Mouse (Mus musculus): ENCODE results near the gene Hspa1l. TPM values are rescaled to one million over a fixed set of nuclear protein-coding genes. Genes with fewer than 3 reads are reported as not detected.

Gene Hspa1l
- polyA plus RNA-seq, 1 experiment from 2014 or later, result 0.66 TPM

DNA sequence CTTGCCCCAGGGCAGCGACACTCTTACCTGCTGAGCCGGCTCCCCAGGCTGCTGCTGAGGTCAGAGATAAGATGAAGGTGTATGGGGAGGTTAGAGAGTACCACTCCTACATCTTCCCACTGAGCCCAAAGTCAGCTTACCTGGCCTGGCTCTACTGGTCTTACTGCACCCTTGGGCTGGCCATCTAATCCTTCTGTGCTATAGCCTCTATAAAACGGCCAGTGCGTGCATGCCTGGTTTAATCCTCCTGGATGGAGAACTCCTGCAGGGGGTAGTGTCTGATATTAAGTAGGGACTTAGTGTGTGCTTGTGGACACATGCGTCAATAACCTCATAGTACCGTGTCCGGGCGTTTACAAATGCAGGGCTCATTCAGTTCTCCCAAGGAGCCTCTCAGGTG, 48.0 kb downstream of the Hspa1l start:
- peak; percentile 32 for DNase-seq (ENCODE audit: low spot score)
- 85% methylated on average over 8 of the region's 8 CpGs for WGBS
- H3K4me1 ChIP-seq (replicated peaks; ENCODE audit: control insufficient read depth, insufficient read depth, low read length), result peaks cover 41% of the 10 kb centered on the region

DNA sequence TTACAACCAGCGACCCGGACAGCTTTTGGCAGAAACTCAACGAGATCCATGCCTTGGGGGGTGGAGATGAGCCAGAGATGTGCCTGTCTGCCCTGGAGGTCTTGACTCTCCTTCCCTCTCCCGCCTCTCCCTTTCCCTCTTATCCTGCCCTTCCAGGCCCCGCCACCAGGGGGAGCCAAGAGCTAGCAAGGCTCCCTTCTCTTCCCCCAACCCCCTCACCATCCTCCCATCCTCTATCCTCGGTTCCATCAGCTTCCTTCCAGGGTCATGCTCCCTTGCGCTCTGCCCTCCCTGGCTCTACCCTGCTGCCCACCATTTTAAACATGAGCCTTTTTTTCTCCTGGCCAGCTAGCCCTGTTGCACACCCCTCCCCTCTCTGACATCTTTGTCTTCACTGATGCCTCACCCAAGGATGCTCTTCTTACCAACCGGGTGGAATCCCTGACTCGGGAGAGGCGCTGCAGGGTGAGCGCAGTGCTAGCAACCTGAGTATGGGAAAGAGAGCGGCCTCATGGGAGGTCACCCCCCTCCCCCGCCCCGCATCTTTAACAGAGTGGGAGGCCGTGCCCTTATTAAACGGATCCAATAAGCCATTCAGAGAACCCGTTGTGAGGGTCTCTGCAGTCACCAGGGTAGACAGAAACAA, 48.8 kb downstream of the Hspa1l start:
- Histone ChIP-seq H3K4me3 (ENCODE audit: low read depth, low read length) (peak overlapping the region; percentile 7), H3K27me3 (replicated peaks; ENCODE audit: control insufficient read depth, insufficient read depth, low read length) (no peaks in the 10 kb centered on the region), H3K27ac (ENCODE audit: low read depth, low read length) (peak overlapping the region; percentile 53), H3K36me3 (ENCODE audit: control insufficient read depth, insufficient read depth, low read length) (peaks cover 6% of the 10 kb centered on the region), H3K9me3 (ENCODE audit: control insufficient read depth, low read length) (no peaks in the 10 kb centered on the region), H3K9ac (ENCODE audit: low read depth, low read length) (no peak overlapping the region), H3K4me1 (replicated peaks; ENCODE audit: control insufficient read depth, insufficient read depth, low read length) (peaks cover 40% of the 10 kb centered on the region), H3K4me2 (peak overlapping the region; percentile 57)
- DNase-seq (ENCODE audit: low spot score), result peak; percentile 87
- 6% methylated on average over 17 of the region's 17 CpGs for WGBS
- peak; percentile 29 for ATAC-seq (replicated peaks; ENCODE audit: low FRiP score)

More for the DNA sequence above, 48.0 kb downstream of the Hspa1l start:
- Histone ChIP-seq H3K4me2 (no peak overlapping the region), H3K4me3 (ENCODE audit: low read depth, low read length) (no peak overlapping the region), H3K36me3 (ENCODE audit: control insufficient read depth, insufficient read depth, low read length) (peaks cover 14% of the 10 kb centered on the region), H3K27me3 (replicated peaks; ENCODE audit: control insufficient read depth, insufficient read depth, low read length) (no peaks in the 10 kb centered on the region), H3K27ac (ENCODE audit: low read depth, low read length) (no peak overlapping the region), H3K9me3 (ENCODE audit: control insufficient read depth, low read length) (no peaks in the 10 kb centered on the region), H3K9ac (ENCODE audit: low read depth, low read length) (no peak overlapping the region)
- no peak for ATAC-seq (replicated peaks; ENCODE audit: low FRiP score)

DNA sequence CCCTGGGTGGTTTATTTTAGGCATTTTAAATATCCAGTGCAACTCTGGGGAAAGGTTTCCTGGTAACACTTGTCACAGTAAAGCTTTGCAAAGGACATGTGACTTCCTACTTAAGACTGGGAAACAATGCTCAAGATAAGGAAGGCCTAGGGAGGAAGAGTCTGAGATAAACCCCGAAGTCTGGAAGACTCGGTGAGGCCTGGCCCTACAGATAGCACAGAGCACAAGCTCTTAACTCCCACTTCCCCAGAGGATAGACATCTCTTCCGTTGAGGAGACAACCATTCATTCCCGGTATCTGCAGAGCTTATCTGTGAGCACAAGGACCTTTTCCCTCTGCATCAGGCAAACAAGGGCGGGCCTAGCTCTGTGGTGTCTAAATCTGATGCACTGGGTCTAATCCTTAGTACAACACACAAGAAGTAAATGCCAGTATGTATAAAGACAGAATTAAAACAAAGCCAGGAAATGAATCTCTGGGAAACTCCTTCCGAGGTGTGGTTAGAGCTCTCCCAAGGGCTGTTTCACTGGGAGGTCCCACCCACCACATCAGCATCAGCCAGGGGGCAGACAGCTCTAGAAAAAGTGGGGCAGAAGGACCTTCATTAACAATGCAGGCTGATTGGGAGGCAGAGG, 49.5 kb downstream of the Hspa1l start:
- Histone ChIP-seq H3K4me2 (peak overlapping the region; percentile 57), H3K36me3 (ENCODE audit: control insufficient read depth, insufficient read depth, low read length) (no peaks in the 10 kb centered on the region), H3K9ac (ENCODE audit: low read depth, low read length) (no peak overlapping the region), H3K9me3 (ENCODE audit: control insufficient read depth, low read length) (no peaks in the 10 kb centered on the region), H3K4me1 (replicated peaks; ENCODE audit: control insufficient read depth, insufficient read depth, low read length) (peaks cover 42% of the 10 kb centered on the region), H3K27me3 (replicated peaks; ENCODE audit: control insufficient read depth, insufficient read depth, low read length) (no peaks in the 10 kb centered on the region), H3K4me3 (ENCODE audit: low read depth, low read length) (no peak overlapping the region), H3K27ac (ENCODE audit: low read depth, low read length) (peak overlapping the region; percentile 66)
- WGBS, result 10% methylated on average over 6 of the region's 6 CpGs
- peak; percentile 89 for ATAC-seq (replicated peaks; ENCODE audit: low FRiP score)
- DNase-seq (ENCODE audit: low spot score), result peak; percentile 65

GRCm38 (mm10) chr17:35022541-35023060, 50.1 kb downstream of the Hspa1l start:
- Histone ChIP-seq H3K4me1 (replicated peaks; ENCODE audit: control insufficient read depth, insufficient read depth, low read length) (peaks cover 47% of the 10 kb centered on the region), H3K27ac (ENCODE audit: low read depth, low read length) (peak overlapping the region; percentile 69), H3K9ac (ENCODE audit: low read depth, low read length) (no peak overlapping the region), H3K4me2 (no peak overlapping the region; the same call in 1 of the 2 replicates), H3K36me3 (ENCODE audit: control insufficient read depth, insufficient read depth, low read length) (no peaks in the 10 kb centered on the region), H3K9me3 (ENCODE audit: control insufficient read depth, low read length) (no peaks in the 10 kb centered on the region), H3K27me3 (replicated peaks; ENCODE audit: control insufficient read depth, insufficient read depth, low read length) (no peaks in the 10 kb centered on the region), H3K4me3 (ENCODE audit: low read depth, low read length) (no peak overlapping the region)
- WGBS, result 77% methylated on average over 8 of the region's 8 CpGs
- no peak for ATAC-seq (replicated peaks; ENCODE audit: low FRiP score)
- peak; percentile 36 for DNase-seq (ENCODE audit: low spot score)

GRCm38 (mm10) chr17:35023221-35023620, 50.7 kb downstream of the Hspa1l start:
- 83% methylated on average over 5 of the region's 5 CpGs for WGBS
- peaks cover 53% of the 10 kb centered on the region for H3K4me1 ChIP-seq (replicated peaks; ENCODE audit: control insufficient read depth, insufficient read depth, low read length)
- H3K9ac ChIP-seq (ENCODE audit: low read depth, low read length), result no peak overlapping the region
- H3K36me3 ChIP-seq (ENCODE audit: control insufficient read depth, insufficient read depth, low read length), result no peaks in the 10 kb centered on the region
- no peaks in the 10 kb centered on the region for H3K27me3 ChIP-seq (replicated peaks; ENCODE audit: control insufficient read depth, insufficient read depth, low read length)
- DNase-seq (ENCODE audit: low spot score) (no peak), ATAC-seq (replicated peaks; ENCODE audit: low FRiP score) (no peak)
- no peaks in the 10 kb centered on the region for H3K9me3 ChIP-seq (ENCODE audit: control insufficient read depth, low read length)
- peak overlapping the region; percentile 12; the same call in 1 of the 2 replicates for H3K4me2 ChIP-seq
- H3K27ac ChIP-seq (ENCODE audit: low read depth, low read length), result peak overlapping the region; percentile 41; the same call in 1 of the 2 replicates
- H3K4me3 ChIP-seq (ENCODE audit: low read depth, low read length), result no peak overlapping the region

DNA sequence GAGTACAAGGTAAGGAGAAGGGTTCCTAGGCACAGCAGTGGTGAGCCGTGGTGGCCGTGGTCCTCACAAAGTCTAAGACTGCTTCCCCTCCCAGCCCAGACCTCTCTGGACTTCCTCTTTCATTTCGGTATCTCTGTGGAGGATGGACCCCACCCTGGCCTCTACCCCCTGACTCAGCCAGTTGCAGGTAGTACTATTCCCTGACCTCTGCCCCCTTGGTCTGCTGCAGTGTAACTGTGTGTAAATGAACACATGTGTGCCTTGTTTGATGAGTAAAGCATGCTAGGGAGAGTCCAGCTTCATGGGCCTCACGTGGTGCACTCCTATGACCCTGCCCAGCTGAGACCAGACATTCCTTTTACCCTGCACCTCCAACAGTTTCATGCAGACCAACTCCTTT, 51.3 kb downstream of the Hspa1l start:
- 36% methylated on average over 4 of the region's 4 CpGs for WGBS
- no peaks in the 10 kb centered on the region for H3K27me3 ChIP-seq (replicated peaks; ENCODE audit: control insufficient read depth, insufficient read depth, low read length)
- DNase-seq (ENCODE audit: low spot score), result no peak
- no peaks in the 10 kb centered on the region for H3K36me3 ChIP-seq (ENCODE audit: control insufficient read depth, insufficient read depth, low read length)
- ATAC-seq (replicated peaks; ENCODE audit: low FRiP score), result no peak
- H3K4me1 ChIP-seq (replicated peaks; ENCODE audit: control insufficient read depth, insufficient read depth, low read length), result peaks cover 55% of the 10 kb centered on the region
- no peak overlapping the region for H3K9ac ChIP-seq (ENCODE audit: low read depth, low read length)
- H3K27ac ChIP-seq (ENCODE audit: low read depth, low read length), result peak overlapping the region; percentile 41; the same call in 1 of the 2 replicates
- no peak overlapping the region for H3K4me3 ChIP-seq (ENCODE audit: low read depth, low read length)
- H3K4me2 ChIP-seq, result peak overlapping the region; percentile 12; the same call in 1 of the 2 replicates
- H3K9me3 ChIP-seq (ENCODE audit: control insufficient read depth, low read length), result no peaks in the 10 kb centered on the region

GRCm38 (mm10) chr17:35024261-35024660, 51.8 kb downstream of the Hspa1l start:
- no peaks in the 10 kb centered on the region for H3K9me3 ChIP-seq (ENCODE audit: control insufficient read depth, low read length)
- DNase-seq (ENCODE audit: low spot score) (no peak), ATAC-seq (replicated peaks; ENCODE audit: low FRiP score) (no peak)
- H3K36me3 ChIP-seq (ENCODE audit: control insufficient read depth, insufficient read depth, low read length), result no peaks in the 10 kb centered on the region
- WGBS, result 54% methylated on average over 13 of the region's 13 CpGs
- no peak overlapping the region for H3K9ac ChIP-seq (ENCODE audit: low read depth, low read length)
- no peak overlapping the region for H3K27ac ChIP-seq (ENCODE audit: low read depth, low read length)
- H3K4me3 ChIP-seq (ENCODE audit: low read depth, low read length), result no peak overlapping the region
- H3K4me2 ChIP-seq, result no peak overlapping the region
- H3K4me1 ChIP-seq (replicated peaks; ENCODE audit: control insufficient read depth, insufficient read depth, low read length), result peaks cover 55% of the 10 kb centered on the region
- no peaks in the 10 kb centered on the region for H3K27me3 ChIP-seq (replicated peaks; ENCODE audit: control insufficient read depth, insufficient read depth, low read length)

GRCm38 (mm10) chr17:35024691-35025488, 52.4 kb downstream of the Hspa1l start:
- WGBS, result 60% methylated on average over 8 of the region's 10 CpGs
- no peaks in the 10 kb centered on the region for H3K27me3 ChIP-seq (replicated peaks; ENCODE audit: control insufficient read depth, insufficient read depth, low read length)
- H3K4me3 ChIP-seq (ENCODE audit: low read depth, low read length), result no peak overlapping the region
- ATAC-seq (replicated peaks; ENCODE audit: low FRiP score), result no peak
- no peak for DNase-seq (ENCODE audit: low spot score)
- no peak overlapping the region for H3K27ac ChIP-seq (ENCODE audit: low read depth, low read length)
- no peak overlapping the region for H3K4me2 ChIP-seq
- no peaks in the 10 kb centered on the region for H3K36me3 ChIP-seq (ENCODE audit: control insufficient read depth, insufficient read depth, low read length)
- H3K4me1 ChIP-seq (replicated peaks; ENCODE audit: control insufficient read depth, insufficient read depth, low read length), result peaks cover 62% of the 10 kb centered on the region
- H3K9ac ChIP-seq (ENCODE audit: low read depth, low read length), result no peak overlapping the region
- no peaks in the 10 kb centered on the region for H3K9me3 ChIP-seq (ENCODE audit: control insufficient read depth, low read length)

Data from liver, embryonic 11.5 days (tissue).